Mouse (Mus musculus): ENCODE data around the gene Nisch.

Gene Nisch

GRCm38 (mm10) chr14:31193791-31194190, 23.0 kb downstream of the Nisch start:
- no peak for DNase-seq (ENCODE audit: low read depth in 2 of 2, low spot score in 2 of 2)

GRCm38 (mm10) chr14:31191936-31192335, 24.8 kb downstream of the Nisch start:
- DNase-seq (ENCODE audit: low read depth in 2 of 2, low spot score in 2 of 2) = no peak

- DNase-seq (ENCODE audit: low read depth in 2 of 2, low spot score in 2 of 2) = no peak
Measured at GRCm38 (mm10) chr14:31189348-31189747, 27.4 kb downstream of the Nisch start.

GRCm38 (mm10) chr14:31188771-31189181, 28.0 kb downstream of the Nisch start:
- no peak for DNase-seq (ENCODE audit: low read depth in 2 of 2, low spot score in 2 of 2)

- no peak for DNase-seq (ENCODE audit: low read depth in 2 of 2, low spot score in 2 of 2)
Measured at GRCm38 (mm10) chr14:31186656-31187055, 30.1 kb downstream of the Nisch start.

GRCm38 (mm10) chr14:31184195-31184594, 32.6 kb downstream of the Nisch start:
- no peak for DNase-seq (ENCODE audit: low read depth in 2 of 2, low spot score in 2 of 2)

GRCm38 (mm10) chr14:31183541-31183940, 33.2 kb downstream of the Nisch start:
- DNase-seq (ENCODE audit: low read depth in 2 of 2, low spot score in 2 of 2) = no peak

- DNase-seq (ENCODE audit: low read depth in 2 of 2, low spot score in 2 of 2) = no peak
Measured at GRCm38 (mm10) chr14:31182786-31183290, 33.9 kb downstream of the Nisch start.

- DNase-seq (ENCODE audit: low read depth in 2 of 2, low spot score in 2 of 2) = no peak
Measured at GRCm38 (mm10) chr14:31181512-31181911, 35.2 kb downstream of the Nisch start.

GRCm38 (mm10) chr14:31179677-31180365, 36.9 kb downstream of the Nisch start:
- DNase-seq (ENCODE audit: low read depth in 2 of 2, low spot score in 2 of 2) = no peak

- DNase-seq (ENCODE audit: low read depth in 2 of 2, low spot score in 2 of 2) = no peak
Measured at GRCm38 (mm10) chr14:31177715-31178114, 39.0 kb downstream of the Nisch start.

- DNase-seq (ENCODE audit: low read depth in 2 of 2, low spot score in 2 of 2) = no peak
Measured at GRCm38 (mm10) chr14:31177287-31177686, 39.5 kb downstream of the Nisch start.

GRCm38 (mm10) chr14:31173537-31173936, 43.2 kb downstream of the Nisch start:
- DNase-seq (ENCODE audit: low read depth in 2 of 2, low spot score in 2 of 2) = no peak

GRCm38 (mm10) chr14:31172781-31173455, 43.8 kb downstream of the Nisch start:
- no peak for DNase-seq (ENCODE audit: low read depth in 2 of 2, low spot score in 2 of 2)

GRCm38 (mm10) chr14:31171821-31172220, 44.9 kb downstream of the Nisch start:
- no peak for DNase-seq (ENCODE audit: low read depth in 2 of 2, low spot score in 2 of 2)

GRCm38 (mm10) chr14:31171386-31171785, 45.4 kb downstream of the Nisch start:
- no peak for DNase-seq (ENCODE audit: low read depth in 2 of 2, low spot score in 2 of 2)

GRCm38 (mm10) chr14:31170963-31171362, 45.8 kb downstream of the Nisch start:
- DNase-seq (ENCODE audit: low read depth in 2 of 2, low spot score in 2 of 2) = no peak

- no peak for DNase-seq (ENCODE audit: low read depth in 2 of 2, low spot score in 2 of 2)
Measured at GRCm38 (mm10) chr14:31169508-31169907, 47.2 kb downstream of the Nisch start.

GRCm38 (mm10) chr14:31168425-31168824, 48.3 kb downstream of the Nisch start, which contains the start of gene Stab1:
Stab1 (minus strand) TSS chr14:31168641.
- DNase-seq (ENCODE audit: low read depth in 2 of 2, low spot score in 2 of 2) = no peak

- DNase-seq (ENCODE audit: low read depth in 2 of 2, low spot score in 2 of 2) = no peak
Measured at GRCm38 (mm10) chr14:31166827-31167226, 49.9 kb downstream of the Nisch start.

- no peak for DNase-seq (ENCODE audit: low read depth in 2 of 2, low spot score in 2 of 2)
Measured at GRCm38 (mm10) chr14:31165991-31166630, 50.6 kb downstream of the Nisch start.

- DNase-seq (ENCODE audit: low read depth in 2 of 2, low spot score in 2 of 2) = no peak
Measured at GRCm38 (mm10) chr14:31165458-31165857, 51.3 kb downstream of the Nisch start.

Data from CD8-positive naive resting alpha-beta T cell, adult 2 months (primary cell).